Mouse (Mus musculus) c-Kit-positive CD71-positive TER-119-positive erythroid progenitor cells, embryonic 14.5 days (primary cell): ENCODE measurements around the gene Tnfrsf1b.
"Not testable (repeated sequence)": the region's sequence is repeated elsewhere in the genome, so short reads cannot be mapped to it uniquely, and the experiment has no call there.

Experiments
- DNase-seq: peaks from one replicate; pipeline ENCODE4 v3.0.0-alpha.2; 2013; ENCODE audit warnings: low spot score

Tnfrsf1b gene

GRCm38 (mm10) chr4:145188561-145188960, 58.1 kb downstream of the Tnfrsf1b start:
- DNase-seq, result no peak

- DNase-seq, result no peak
These were observed 59.1 kb downstream of the Tnfrsf1b start for GRCm38 (mm10) chr4:145187619-145188018.

GRCm38 (mm10) chr4:145178918-145179549, 67.6 kb downstream of the Tnfrsf1b start:
- DNase-seq, result no peak

- DNase-seq, result not testable (repeated sequence)
These were observed 81.1 kb downstream of the Tnfrsf1b start for GRCm38 (mm10) chr4:145165542-145165941.

- DNase-seq, result no peak
These were observed 82.6 kb downstream of the Tnfrsf1b start for GRCm38 (mm10) chr4:145164111-145164510.
